Mouse (Mus musculus) left cerebral cortex, postnatal 10 days (tissue): ENCODE measurements around the gene Tdrkh. TPM values are rescaled to one million over a fixed set of nuclear protein-coding genes. Genes with fewer than 3 reads are reported as not detected.

Experiments used
- DNase-seq, 2 experiments: peaks; one replicate each; pipeline ENCODE4 v3.0.0; 2021 to 2022; ENCODE audit warnings: low spot score in 2 of 2, mixed read lengths in 1 of 2; ENCODE audit errors: extremely low spot score in 1 of 2
- intact Hi-C: fragments of 180-260 bp; cut with DNase I; formaldehyde crosslinking; loops from one replicate; pipeline ENCODE4 v1.15.1; 2025
- total RNA-seq, 2 experiments: library from RNA; stranded (reverse); gene quantifications; 2 replicates each; pipeline ENCODE4 v1.2.3; 2021

Tdrkh gene
- total RNA-seq, 2 experiments from 2014 or later: 39.0 to 40.0 TPM

- intact Hi-C loops: no loop called here
- no peak for DNase-seq
Observed at GRCm38 (mm10) chr3:94478591-94479169, 65.6 kb downstream of the Tdrkh start.

- intact Hi-C loops: no loop called here
- DNase-seq: no peak
Observed at GRCm38 (mm10) chr3:94479564-94479963, 66.5 kb downstream of the Tdrkh start.

GRCm38 (mm10) chr3:94480291-94480884 lies 67.3 kb downstream of the Tdrkh start, which contains the start of gene Riiad1:
Riiad1 (minus strand) TSS chr3:94480341.
- intact Hi-C loops: no loop called here

GRCm38 (mm10) chr3:94481429-94481828 lies 68.4 kb downstream of the Tdrkh start:
- intact Hi-C loops: no loop called here

More at GRCm38 (mm10) chr3:94480291-94480884, 67.3 kb downstream of the Tdrkh start, which contains the start of gene Riiad1:
- DNase-seq: no peak

GRCm38 (mm10) chr3:94482764-94483385 lies 69.8 kb downstream of the Tdrkh start:
- DNase-seq: no peak
- intact Hi-C loops: no loop called here

More at GRCm38 (mm10) chr3:94481429-94481828, 68.4 kb downstream of the Tdrkh start:
- no peak for DNase-seq

- DNase-seq: peak; percentile 94 to 96
- intact Hi-C loops: no loop called here
Observed at GRCm38 (mm10) chr3:94483790-94484439, 70.8 kb downstream of the Tdrkh start.

Other genes starting within 250 kb of the Tdrkh start
- gene Gm10696, start 235.1 kb upstream of the Tdrkh start, total RNA-seq: not detected
- not detected for gene Gm5286, start 216.6 kb upstream of the Tdrkh start, total RNA-seq
- gene Gm4778, start 149.2 kb upstream of the Tdrkh start, total RNA-seq: under 1 TPM in 1 of 2 experiments, not detected in 1; 0.32 TPM
- gene Them4, start 103.2 kb upstream of the Tdrkh start, total RNA-seq: 10 to 100 TPM; 26.5 to 29.2 TPM
- not detected for gene Them5, start 71.2 kb upstream of the Tdrkh start, total RNA-seq
- under 1 TPM; 0.71 to 0.81 TPM for gene C2cd4d, start 50.8 kb upstream of the Tdrkh start, total RNA-seq
- gene Rorc, start 40.5 kb upstream of the Tdrkh start, total RNA-seq: under 1 TPM in 1 of 2 experiments, not detected in 1; 0.30 TPM
- under 1 TPM; 0.67 to 0.94 TPM for gene Lingo4, start 14.8 kb upstream of the Tdrkh start, total RNA-seq
- gene Mrpl9, start 30.0 kb downstream of the Tdrkh start, total RNA-seq: 10 to 100 TPM; 39.8 to 41.2 TPM
- not detected for gene Oaz3, start 30.6 kb downstream of the Tdrkh start, total RNA-seq
- 100 to 1,000 TPM; 242 to 260 TPM for gene Celf3, start 65.0 kb downstream of the Tdrkh start, total RNA-seq
- 1 to 10 TPM; 6.8 to 8.7 TPM for gene Riiad1, start 67.1 kb downstream of the Tdrkh start, total RNA-seq
- 10 to 100 TPM; 86.0 to 90.2 TPM for gene Snx27, start 169.4 kb downstream of the Tdrkh start, total RNA-seq
- not detected for gene Gm10972, start 229.8 kb downstream of the Tdrkh start, total RNA-seq
- gene Tuft1, start 245.6 kb downstream of the Tdrkh start, total RNA-seq: 1 to 10 TPM in 1 of 2 experiments, under 1 TPM in 1; 0.77 to 1.3 TPM